ENCODE assay signal across 19 mouse cellular contexts in the genomic region with DNA sequence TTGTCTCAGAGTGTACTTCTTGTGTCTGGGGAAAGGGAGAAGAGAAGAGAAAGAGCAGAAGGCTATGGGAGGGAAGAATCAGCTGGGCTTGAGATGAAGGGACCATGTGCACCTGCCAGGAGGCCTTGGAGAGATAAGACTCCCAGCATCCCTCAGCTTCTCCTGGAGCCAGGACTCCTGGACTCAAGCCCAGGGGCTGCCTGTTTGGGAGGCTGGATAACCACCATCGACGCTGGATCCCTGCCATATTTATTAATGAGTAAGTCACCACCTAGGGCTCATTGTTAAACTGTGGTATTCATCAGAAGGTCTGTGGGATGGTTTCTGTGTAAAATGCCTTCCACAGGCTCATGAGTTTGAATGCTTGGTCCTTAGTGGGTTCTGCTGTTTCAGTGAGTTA.
DNase-seq lines count a peak whose midpoint lies in the region; TF ChIP-seq lines count a peak whose summit lies in the region.
"Had no signal": no experiment of that assay in that cellular context is flagged by ENCODE, and none has a peak within 500 bp of the region (broad histone marks: within the 10 kb centered on the region; RNA-seq: fewer than 3 reads in every experiment).

No protein-coding gene starts in this region.

- no peaks in the 10 kb centered on the region for H3K4me1 ChIP-seq in cerebellum, adult 2 months (ENCODE audit: control insufficient read depth, insufficient read depth, low read length)
- H3K4me1 ChIP-seq: embryonic facial prominence, embryonic 15.5 days; forebrain, embryonic 15.5 days; heart, embryonic 12.5 days had no signal

- DNase-seq in cerebellum, adult 2 months: peak; percentile 9 to 47
- no peak for DNase-seq in cerebellum, adult 9-10 months
- DNase-seq in cerebellum, postnatal 36 days: peak; percentile 4 to 9
- DNase-seq in cerebellum, adult 11-12 months: no peak
- DNase-seq in kidney, adult 9 months: peak; percentile 5
- no peak for DNase-seq in kidney, postnatal 14 days
- DNase-seq in MN1 (ENCODE audit: low spot score): peak; percentile 10
- no peak for DNase-seq in gastrocnemius, postnatal 10 days
- DNase-seq: adrenal gland, postnatal 14 days; B cell, adult 2 months; embryo, embryonic 11 days; gastrocnemius, postnatal 14 days had no signal

- no peak overlapping the region for H3K4me3 ChIP-seq in cerebellum, adult 2 months (replicated peaks; ENCODE audit: insufficient read depth, low read depth, low read length)
- H3K4me3 ChIP-seq: embryonic facial prominence, embryonic 15.5 days; erythroblast, embryonic 14.5 days; forebrain, embryonic 10.5 days; forebrain, embryonic 15.5 days; heart, embryonic 12.5 days; hindbrain, embryonic 15.5 days had no signal

- no peak for TF ChIP-seq POLR2A in cerebellum, adult 2 months (IDR thresholded peaks at IDR 0.05; ENCODE audit: borderline replicate concordance, insufficient read depth, low read length)

- TF ChIP-seq CTCF in cerebellum, adult 2 months (IDR thresholded peaks at IDR 0.05; ENCODE audit: borderline replicate concordance, insufficient read depth, low read depth, low read length): no peak

- H3K27me3 ChIP-seq in cerebellum, adult 2 months (ENCODE audit: control insufficient read depth, insufficient read depth, low read length): no peaks in the 10 kb centered on the region
- H3K27me3 ChIP-seq: embryonic facial prominence, embryonic 15.5 days; forebrain, embryonic 15.5 days; hindbrain, embryonic 15.5 days; Patski had no signal

- H3K27ac ChIP-seq in cerebellum, adult 2 months (ENCODE audit: insufficient read depth, low read length): no peak overlapping the region
- H3K27ac ChIP-seq: embryonic facial prominence, embryonic 15.5 days; forebrain, embryonic 10.5 days; forebrain, embryonic 15.5 days; hindbrain, embryonic 15.5 days had no signal

- WGBS in cerebellum, adult 2 months: 11% methylated on average over 2 of the region's 2 CpGs

Comparison
In these comparisons a context has a peak if more than half of its experiments do, and no peak if none do; other contexts are left out.
1. DNase-seq: peak in cerebellum, adult 2 months (2 of 2), cerebellum, postnatal 36 days (2 of 2), kidney, adult 9 months (single experiment) and MN1 (single experiment); none in cerebellum, adult 9-10 months (single experiment), cerebellum, adult 11-12 months (single experiment), kidney, postnatal 14 days (single experiment) and gastrocnemius, postnatal 10 days (single experiment).